Mouse (Mus musculus) urinary bladder, postnatal 4 days (tissue): ENCODE data around the gene Olfr1156.

ENCODE experiments used
- DNase-seq, 2 experiments: peaks; one replicate each; pipeline ENCODE4 v3.0.0; 2021 to 2022; ENCODE audit warnings: low spot score in 2 of 2

The Olfr1156 gene

GRCm38 (mm10) chr2:87953000-87953399 is at the start of gene Olfr1156:
TSS of gene Olfr1156 (minus strand) at chr2:87953100.
- no peak for DNase-seq

GRCm38 (mm10) chr2:87989813-87990212 is 36.9 kb upstream of the Olfr1156 start, which contains the start of gene Olfr1158:
TSS of gene Olfr1158 (plus strand) at chr2:87990113.
- no peak for DNase-seq

GRCm38 (mm10) chr2:87974563-87974962 is 21.7 kb upstream of the Olfr1156 start, which contains the start of gene Olfr74:
TSS of gene Olfr74 (minus strand) at chr2:87974663.
- no peak for DNase-seq

- no peak for DNase-seq
Observed at GRCm38 (mm10) chr2:87968199-87968598, 15.3 kb upstream of the Olfr1156 start, which contains the start of gene Olfr1157. TSS of gene Olfr1157 (minus strand) at chr2:87968299.

GRCm38 (mm10) chr2:87945037-87945436 is 7.9 kb downstream of the Olfr1156 start, which contains the start of gene Olfr1155:
TSS of gene Olfr1155 (minus strand) at chr2:87945137.
- no peak for DNase-seq

GRCm38 (mm10) chr2:87905066-87905465 is 47.8 kb downstream of the Olfr1156 start, which contains the start of gene Olfr1154:
TSS of gene Olfr1154 (minus strand) at chr2:87905166.
- DNase-seq, result no peak
